Mouse (Mus musculus) liver, embryonic 14.5 days (tissue): ENCODE data around the gene Tnnc1.
A peak's percentile ranks its signal among the peaks of the same experiment; 100 is the strongest.

Experiments used
- CTCF ChIP-seq: IDR thresholded peaks from 2 replicates; pipeline ENCODE4 v1.5.1; 2016; ENCODE audit warnings: antibody characterized with exemption, low read depth, control low read depth
- EP300 ChIP-seq: IDR thresholded peaks from 2 replicates; pipeline ENCODE4 v1.6.1; 2016; ENCODE audit warnings: antibody characterized with exemption, low read depth

DNA sequence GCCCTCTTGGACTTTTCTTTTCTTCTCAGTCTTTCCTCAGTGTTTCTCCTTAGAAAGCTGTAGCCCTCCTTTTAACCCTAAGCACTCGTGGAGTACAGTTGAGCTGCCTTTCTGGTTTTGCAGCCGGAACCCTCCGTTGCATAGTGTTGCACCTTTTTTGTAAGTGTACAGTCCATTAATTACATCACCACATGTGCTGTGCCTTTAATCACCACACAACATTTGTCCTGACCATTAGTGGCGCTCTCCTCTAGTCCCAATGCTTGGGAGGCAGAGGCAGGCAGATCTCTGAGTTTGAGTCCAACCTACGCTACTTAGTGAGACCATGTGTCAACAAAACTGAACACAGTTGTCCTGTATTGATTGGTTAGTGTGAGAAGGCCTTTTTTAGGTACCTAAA is 44.0 kb downstream of the Tnnc1 start:
- TF ChIP-seq EP300 (no peak), CTCF (0 out of 2 replicates have a peak, but pooled peaks have one; percentile 7)
